Mouse (Mus musculus) midbrain, embryonic 16.5 days (tissue): ENCODE data around the gene Ccnd3. TPM values are rescaled to one million over a fixed set of nuclear protein-coding genes. Genes with fewer than 3 reads are reported as not detected.

Experiments
- ATAC-seq: fragments of 200-750 bp; cut with Nextera tagmentation; 2 replicates; pipeline ENCODE4 v1.8.0; 2017; ENCODE audit warnings: moderate TSS enrichment
- H3K27ac ChIP-seq: fragments of 300-500 bp; sonication (generic); 2 replicates; pipeline ENCODE4 v1.5.1; 2014; ENCODE audit warnings: mild to moderate bottlenecking, low read length, mixed read lengths
- H3K27me3 ChIP-seq: fragments of 300-500 bp; sonication (generic); 2 replicates; pipeline ENCODE4 v1.6.1; 2014; ENCODE audit warnings: low read depth, low read length, mixed read lengths; ENCODE audit not compliant: control insufficient read depth, insufficient read depth
- H3K36me3 ChIP-seq: fragments of 300-500 bp; sonication (generic); 2 replicates; pipeline ENCODE4 v1.6.1; 2014; ENCODE audit warnings: mild to moderate bottlenecking, low read length, moderate library complexity, mixed read lengths; ENCODE audit not compliant: control insufficient read depth, insufficient read depth
- H3K4me1 ChIP-seq: fragments of 300-500 bp; sonication (generic); 2 replicates; pipeline ENCODE4 v1.6.1; 2014; ENCODE audit warnings: mild to moderate bottlenecking, low read length, mixed read lengths; ENCODE audit not compliant: control insufficient read depth, insufficient read depth
- H3K4me2 ChIP-seq: fragments of 300-500 bp; sonication (generic); 2 replicates; pipeline ENCODE4 v1.6.1; 2014; ENCODE audit warnings: mild to moderate bottlenecking, low read length, mixed read lengths
- H3K4me3 ChIP-seq: fragments of 300-500 bp; sonication (generic); 2 replicates; pipeline ENCODE4 v1.5.1; 2014; ENCODE audit warnings: low read depth, mild to moderate bottlenecking, low read length, moderate library complexity, mixed read lengths
- H3K9ac ChIP-seq: fragments of 300-500 bp; sonication (generic); 2 replicates; pipeline ENCODE4 v1.6.1; 2014; ENCODE audit warnings: low read depth, low read length, mixed read lengths
- H3K9me3 ChIP-seq: fragments of 300-500 bp; sonication (generic); replicated peaks from 2 replicates; pipeline ENCODE4 v1.6.1; 2014; ENCODE audit warnings: mild to moderate bottlenecking, low read length, mixed read lengths; ENCODE audit not compliant: control insufficient read depth, poor library complexity, severe bottlenecking
- WGBS: fragments of 180-500 bp; shearing (Covaris S2); extraction: QIAGEN DNeasy Blood & Tissue Kit; methylation state at CpG from one replicate; pipeline ENCODE4 v1.1.7; 2014; 5-methylcytosine and 5-hydroxymethylcytosine counted together
- polyA plus RNA-seq: library from polyadenylated mRNA; unstranded; fragments of >200 nt; fragmentation: Nextera tagmentation; extraction: Ambion mirVana; gene quantifications from 2 replicates; pipeline ENCODE4 v1.2.1, GENCODE M21; 2015

The Ccnd3 gene
- polyA plus RNA-seq, 1 experiment from 2014 or later = 58.4 TPM

DNA sequence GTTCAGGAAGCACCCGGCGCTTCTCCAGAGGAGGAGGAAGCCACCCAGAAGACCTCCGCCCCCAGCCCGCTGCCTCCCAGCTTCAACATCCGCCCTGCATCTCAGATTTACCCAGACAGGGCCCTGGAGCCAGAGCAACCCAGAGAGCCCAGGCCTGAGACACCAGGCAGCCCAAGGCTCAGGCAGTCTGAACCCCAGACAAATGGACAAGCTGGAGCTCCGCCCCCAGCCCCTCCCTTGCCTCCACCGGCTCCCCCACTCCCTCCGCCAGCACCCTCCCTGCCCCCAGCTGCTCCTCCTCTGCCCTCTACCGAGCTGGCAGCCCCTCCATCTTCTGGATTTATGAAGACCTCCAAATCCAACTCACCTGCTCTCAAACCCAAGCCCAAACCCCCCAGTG lies 38.6 kb upstream of the Ccnd3 start:
- WGBS = 28% methylated on average over 9 of the region's 9 CpGs
- Histone ChIP-seq H3K4me2 (no peak overlapping the region), H3K36me3 (no peaks in the 10 kb centered on the region), H3K27me3 (peaks cover 20% of the 10 kb centered on the region), H3K9ac (no peak overlapping the region), H3K4me3 (no peak overlapping the region), H3K4me1 (no peaks in the 10 kb centered on the region; the same call in 1 of the 2 replicates), H3K9me3 (no peaks in the 10 kb centered on the region), H3K27ac (no peak overlapping the region)
- ATAC-seq = no peak

DNA sequence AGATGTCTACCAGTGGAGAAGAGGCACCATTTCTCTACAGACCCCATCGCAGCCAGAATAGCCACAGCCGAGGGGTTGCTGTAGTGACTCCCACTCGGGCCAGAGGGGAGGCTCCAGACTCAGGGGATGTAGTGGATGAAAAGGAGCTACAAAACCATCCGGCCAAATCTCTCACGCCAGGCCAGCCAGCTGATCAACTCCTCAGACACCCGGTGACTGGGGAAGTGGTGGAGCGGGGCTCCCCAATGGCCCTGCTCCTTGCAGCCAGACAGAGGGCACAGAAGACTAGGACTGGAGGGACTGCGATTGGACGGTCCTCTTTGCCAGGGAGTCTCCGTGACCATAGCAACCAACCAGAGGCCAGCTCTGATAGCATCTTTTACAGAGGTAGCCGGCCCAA lies 37.2 kb upstream of the Ccnd3 start:
- Histone ChIP-seq H3K4me2 (no peak overlapping the region), H3K9me3 (no peaks in the 10 kb centered on the region), H3K4me1 (no peaks in the 10 kb centered on the region; the same call in 1 of the 2 replicates), H3K4me3 (no peak overlapping the region), H3K36me3 (no peaks in the 10 kb centered on the region), H3K27me3 (peaks cover 20% of the 10 kb centered on the region), H3K27ac (no peak overlapping the region), H3K9ac (no peak overlapping the region)
- 0 out of 2 replicates have a peak, but pooled peaks have one; percentile 17 for ATAC-seq
- 56% methylated on average over 11 of the region's 11 CpGs for WGBS

DNA sequence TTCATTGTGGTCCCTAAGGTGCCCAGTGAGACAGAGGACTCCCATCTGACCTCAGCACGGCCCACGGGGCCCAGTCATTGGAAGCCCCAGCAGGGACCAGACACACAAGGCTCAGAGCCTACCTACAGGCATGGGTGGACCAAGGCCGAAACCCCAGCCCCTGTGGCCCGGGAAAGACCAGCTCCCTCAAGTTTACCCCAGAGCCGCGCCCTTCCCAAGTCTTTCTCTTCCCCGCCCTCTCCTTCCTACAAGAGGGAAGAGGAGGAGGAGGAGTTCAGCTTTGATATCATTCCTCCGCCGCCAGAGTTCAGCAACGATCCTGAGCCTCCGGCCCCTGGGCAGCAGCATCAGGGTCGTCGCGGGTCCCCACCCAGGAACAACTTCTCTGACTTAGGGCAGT lies 36.8 kb upstream of the Ccnd3 start:
- Histone ChIP-seq H3K9ac (no peak overlapping the region), H3K27me3 (peaks cover 20% of the 10 kb centered on the region), H3K4me2 (peak overlapping the region; percentile 23; the same call in 1 of the 2 replicates), H3K36me3 (no peaks in the 10 kb centered on the region), H3K4me3 (peak overlapping the region; percentile 4; the same call in 1 of the 2 replicates), H3K9me3 (no peaks in the 10 kb centered on the region), H3K27ac (no peak overlapping the region), H3K4me1 (no peaks in the 10 kb centered on the region; the same call in 1 of the 2 replicates)
- WGBS = 10% methylated on average over 12 of the region's 14 CpGs
- ATAC-seq = 0 out of 2 replicates have a peak, but pooled peaks have one; percentile 21

DNA sequence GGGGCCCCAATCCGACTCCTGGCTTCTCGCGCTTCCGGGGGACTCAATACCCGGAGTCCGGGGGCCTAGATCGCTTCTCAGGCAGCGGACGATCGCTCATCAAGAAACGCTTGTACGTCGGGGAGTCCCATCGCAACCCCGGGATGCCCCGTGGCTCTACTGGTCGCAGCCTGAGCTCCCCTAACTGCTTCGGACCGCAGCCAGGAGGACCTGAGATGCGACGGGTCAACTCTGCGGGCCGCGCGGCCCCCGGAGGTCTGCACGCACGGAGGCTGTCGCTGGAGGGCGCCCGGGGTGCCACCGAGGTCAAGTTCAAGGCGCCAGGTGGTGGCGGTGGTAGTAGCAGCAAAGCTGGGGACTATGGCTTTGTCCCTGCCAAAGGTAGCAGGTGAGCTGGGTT lies 36.4 kb upstream of the Ccnd3 start:
- H3K9me3 ChIP-seq = no peaks in the 10 kb centered on the region
- peaks cover 20% of the 10 kb centered on the region for H3K27me3 ChIP-seq
- WGBS = 9% methylated on average over 34 of the region's 34 CpGs
- H3K4me1 ChIP-seq = no peaks in the 10 kb centered on the region; the same call in 1 of the 2 replicates
- no peaks in the 10 kb centered on the region for H3K36me3 ChIP-seq
- peak overlapping the region; percentile 4; the same call in 1 of the 2 replicates for H3K4me3 ChIP-seq
- H3K27ac ChIP-seq = no peak overlapping the region
- H3K4me2 ChIP-seq = peak overlapping the region; percentile 23; the same call in 1 of the 2 replicates
- ATAC-seq = no peak
- H3K9ac ChIP-seq = no peak overlapping the region

DNA sequence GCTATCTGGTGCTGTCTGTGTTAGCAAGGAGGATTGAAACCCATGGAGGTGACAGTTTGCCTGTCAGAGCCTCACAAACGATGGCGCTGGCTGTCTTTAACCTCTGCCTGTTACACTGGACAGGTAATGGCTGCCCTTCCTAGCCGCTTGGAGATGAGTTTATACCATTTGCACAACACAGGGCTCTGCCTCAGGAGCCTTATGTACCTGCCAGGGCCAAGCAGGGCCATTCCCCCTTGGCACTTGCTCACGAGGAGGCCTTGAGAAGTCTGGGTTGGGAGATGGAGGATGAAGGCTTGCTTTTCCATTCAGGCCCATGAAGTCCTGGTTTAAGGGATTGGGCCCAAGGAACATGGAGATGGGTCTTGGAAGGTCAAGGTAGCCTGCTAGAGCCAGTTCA lies 35.2 kb upstream of the Ccnd3 start:
- Histone ChIP-seq H3K4me2 (no peak overlapping the region), H3K27me3 (peaks cover 20% of the 10 kb centered on the region), H3K4me3 (no peak overlapping the region), H3K9me3 (no peaks in the 10 kb centered on the region), H3K4me1 (no peaks in the 10 kb centered on the region; the same call in 1 of the 2 replicates), H3K9ac (no peak overlapping the region), H3K27ac (no peak overlapping the region), H3K36me3 (no peaks in the 10 kb centered on the region)
- 87% methylated on average over 4 of the region's 4 CpGs for WGBS
- ATAC-seq = no peak

DNA sequence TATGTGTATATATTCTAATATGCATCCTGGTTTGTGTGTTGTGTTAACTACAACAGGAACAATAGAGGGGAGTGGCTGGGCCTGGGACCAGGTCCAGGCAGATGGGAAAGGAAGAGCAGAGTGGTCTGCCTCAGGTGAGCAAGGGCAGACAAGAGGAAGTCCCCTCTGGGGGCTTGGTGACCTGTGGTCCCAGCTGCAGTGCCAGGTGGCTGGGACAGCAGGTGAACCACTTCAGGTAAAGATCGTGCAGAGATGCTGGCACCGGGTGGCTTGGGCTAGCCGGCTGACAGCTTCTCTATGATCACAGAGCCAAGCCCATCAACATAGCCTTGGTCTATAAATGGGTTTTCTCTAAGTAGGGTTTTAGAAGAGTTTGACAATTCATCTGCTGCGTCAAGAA lies 34.7 kb upstream of the Ccnd3 start:
- ATAC-seq = no peak
- Histone ChIP-seq H3K27ac (no peak overlapping the region), H3K9me3 (no peaks in the 10 kb centered on the region), H3K9ac (no peak overlapping the region), H3K4me3 (no peak overlapping the region), H3K27me3 (peaks cover 20% of the 10 kb centered on the region), H3K36me3 (no peaks in the 10 kb centered on the region), H3K4me2 (no peak overlapping the region), H3K4me1 (no peaks in the 10 kb centered on the region; the same call in 1 of the 2 replicates)
- 87% methylated on average over 4 of the region's 4 CpGs for WGBS

DNA sequence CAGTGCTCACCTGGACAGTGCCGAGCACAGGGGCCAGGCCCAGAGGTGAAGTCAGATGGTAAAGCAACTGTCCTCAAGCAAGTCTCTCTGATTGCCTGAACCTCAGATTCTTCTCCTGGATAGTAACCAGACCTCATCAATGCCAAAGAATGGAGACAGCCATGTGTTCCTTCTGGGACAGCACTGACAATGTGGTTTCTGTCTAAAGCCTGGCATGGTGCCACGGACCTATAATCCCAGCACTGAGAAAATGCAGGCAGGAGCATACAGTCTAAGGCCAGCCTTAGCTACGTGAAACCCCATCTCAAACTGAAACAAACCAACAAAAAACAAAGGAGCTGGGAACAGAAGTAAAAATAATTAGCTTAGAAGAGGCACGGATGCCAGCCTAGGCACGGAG lies 34.2 kb upstream of the Ccnd3 start:
- Histone ChIP-seq H3K9me3 (no peaks in the 10 kb centered on the region), H3K27me3 (peaks cover 20% of the 10 kb centered on the region), H3K27ac (no peak overlapping the region), H3K4me2 (no peak overlapping the region), H3K4me1 (no peaks in the 10 kb centered on the region; the same call in 1 of the 2 replicates), H3K9ac (no peak overlapping the region), H3K36me3 (no peaks in the 10 kb centered on the region), H3K4me3 (no peak overlapping the region)
- 73% methylated on average over 5 of the region's 5 CpGs for WGBS
- ATAC-seq = no peak

DNA sequence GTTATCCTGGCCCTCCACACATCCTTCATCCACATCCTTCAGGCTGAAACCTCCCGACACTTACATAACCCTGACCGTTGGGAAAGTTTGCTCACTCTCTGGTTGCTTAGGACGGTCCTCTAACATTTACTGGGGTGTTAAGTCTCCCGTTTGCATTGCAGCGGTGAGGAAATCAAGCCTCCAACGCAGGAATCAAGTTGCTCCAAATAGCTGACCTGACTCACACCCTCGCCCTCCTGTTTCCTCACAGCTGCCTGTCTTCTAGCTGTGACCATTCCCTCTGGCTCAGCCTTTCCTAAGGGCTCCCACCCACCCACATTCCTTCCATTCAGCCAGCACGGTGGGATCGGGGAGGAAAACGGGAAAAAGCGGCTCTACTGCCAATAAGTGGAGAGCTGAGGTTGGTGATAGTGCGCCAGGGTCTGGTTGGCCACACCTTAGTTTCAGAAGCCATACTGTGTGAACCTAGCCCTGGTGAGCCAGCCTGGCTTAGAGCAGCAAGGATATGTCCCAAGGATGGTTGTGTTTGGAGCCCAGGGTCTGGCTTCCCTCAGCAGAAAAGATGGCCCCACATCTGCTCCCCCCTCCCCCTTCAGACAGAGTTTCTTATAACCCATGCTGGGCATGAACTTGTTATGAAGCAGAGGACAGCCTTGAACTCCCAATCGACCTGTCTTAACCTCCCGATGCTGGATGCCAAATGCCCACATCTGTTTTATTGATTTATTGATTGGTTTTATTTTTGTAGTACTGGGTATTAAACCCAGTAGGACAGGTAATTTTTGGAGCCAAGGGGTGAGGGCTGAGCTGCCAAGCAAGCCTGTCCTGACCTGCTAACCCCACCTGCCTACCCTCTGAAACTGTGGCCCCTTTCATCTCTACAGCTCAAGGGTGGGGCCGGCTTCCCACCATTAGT lies 32.2 kb upstream of the Ccnd3 start:
- Histone ChIP-seq H3K4me2 (no peak overlapping the region), H3K9ac (no peak overlapping the region), H3K27me3 (peaks cover 11% of the 10 kb centered on the region), H3K4me1 (no peaks in the 10 kb centered on the region; the same call in 1 of the 2 replicates), H3K27ac (no peak overlapping the region), H3K9me3 (no peaks in the 10 kb centered on the region), H3K4me3 (no peak overlapping the region), H3K36me3 (no peaks in the 10 kb centered on the region)
- no peak for ATAC-seq
- 55% methylated on average over 15 of the region's 15 CpGs for WGBS

DNA sequence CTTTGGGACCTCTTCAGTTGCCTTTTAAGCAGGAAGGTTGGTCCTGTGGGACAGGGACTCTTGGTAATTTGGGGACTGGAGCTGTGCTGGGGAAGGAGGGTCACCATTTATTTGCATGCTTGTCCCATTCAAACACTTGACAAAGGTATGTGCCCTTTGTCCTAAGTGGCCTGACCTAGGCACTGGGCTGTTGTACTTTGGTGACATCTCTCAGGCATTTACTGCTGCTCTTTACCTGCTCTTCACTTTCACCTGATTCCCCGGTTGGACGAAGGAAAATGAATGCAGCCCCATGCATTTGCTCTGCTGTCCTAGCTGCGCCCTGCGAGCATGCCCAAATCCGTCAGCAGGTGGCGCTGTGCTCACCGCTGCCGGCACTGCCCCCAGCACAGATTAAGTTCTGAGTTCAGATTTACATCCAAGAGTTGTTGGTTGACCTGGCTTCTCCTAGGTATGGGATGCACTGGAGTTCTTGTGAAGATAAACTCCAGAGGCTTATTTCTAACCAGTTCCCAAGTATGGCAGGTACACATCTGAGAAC lies 31.3 kb upstream of the Ccnd3 start:
- Histone ChIP-seq H3K9me3 (no peaks in the 10 kb centered on the region), H3K4me1 (no peaks in the 10 kb centered on the region; the same call in 1 of the 2 replicates), H3K4me2 (no peak overlapping the region), H3K27ac (no peak overlapping the region), H3K27me3 (peaks cover 3% of the 10 kb centered on the region), H3K9ac (no peak overlapping the region), H3K36me3 (no peaks in the 10 kb centered on the region), H3K4me3 (no peak overlapping the region)
- WGBS = 21% methylated on average over 8 of the region's 8 CpGs
- no peak for ATAC-seq
